Mouse (Mus musculus): ENCODE results near the gene Gm45521. TPM values are rescaled to one million over a fixed set of nuclear protein-coding genes. Genes with fewer than 3 reads are reported as not detected.

Gm45521 gene
- polyA plus RNA-seq, 1 experiment from 2014 or later, result not detected

GRCm38 (mm10) chr14:7937052-7937630, 19.9 kb upstream of the Gm45521 start:
- Histone ChIP-seq H3K4me2 (ENCODE audit: low read length) (no peak overlapping the region), H3K27me3 (ENCODE audit: insufficient read depth, low read length) (no peaks in the 10 kb centered on the region), H3K4me1 (replicated peaks; ENCODE audit: insufficient read depth, low read length) (no peaks in the 10 kb centered on the region), H3K4me3 (replicated peaks; ENCODE audit: low read depth, low read length) (no peak overlapping the region), H3K36me3 (ENCODE audit: insufficient read depth, low read length) (peaks cover 39% of the 10 kb centered on the region), H3K9me3 (replicated peaks; ENCODE audit: low read length) (no peaks in the 10 kb centered on the region), H3K27ac (no peak overlapping the region), H3K9ac (ENCODE audit: low read depth, low read length) (no peak overlapping the region)
- ATAC-seq (replicated peaks; ENCODE audit: low FRiP score, low read depth) (peak; percentile 43; the same call in 1 of the 2 replicates), DNase-seq (ENCODE audit: low spot score) (peak; percentile 92)
- TF ChIP-seq CTCF (IDR thresholded peaks at IDR 0.05; ENCODE audit: low read depth), result peak; percentile 76
- WGBS, result 27% methylated on average over 17 of the region's 17 CpGs

- Histone ChIP-seq H3K9me3 (replicated peaks; ENCODE audit: low read length) (no peaks in the 10 kb centered on the region), H3K4me3 (replicated peaks; ENCODE audit: low read depth, low read length) (no peak overlapping the region), H3K9ac (ENCODE audit: low read depth, low read length) (no peak overlapping the region), H3K4me1 (replicated peaks; ENCODE audit: insufficient read depth, low read length) (no peaks in the 10 kb centered on the region), H3K27me3 (ENCODE audit: insufficient read depth, low read length) (no peaks in the 10 kb centered on the region), H3K4me2 (ENCODE audit: low read length) (no peak overlapping the region), H3K36me3 (ENCODE audit: insufficient read depth, low read length) (peaks cover 30% of the 10 kb centered on the region; the same call in 1 of the 2 replicates), H3K27ac (no peak overlapping the region)
- DNase-seq (ENCODE audit: low spot score) (no peak), ATAC-seq (replicated peaks; ENCODE audit: low FRiP score, low read depth) (no peak)
- no peak for TF ChIP-seq CTCF (IDR thresholded peaks at IDR 0.05; ENCODE audit: low read depth)
- WGBS, result 65% methylated on average over 19 of the region's 19 CpGs
Observed at GRCm38 (mm10) chr14:7938809-7939784, 18.0 kb upstream of the Gm45521 start.

- no peak for DNase-seq (ENCODE audit: low spot score)
- no peaks in the 10 kb centered on the region for H3K4me1 ChIP-seq (replicated peaks; ENCODE audit: insufficient read depth, low read length)
- H3K27ac ChIP-seq, result no peak overlapping the region
- H3K9me3 ChIP-seq (replicated peaks; ENCODE audit: low read length), result no peaks in the 10 kb centered on the region
- no peak for ATAC-seq (replicated peaks; ENCODE audit: low FRiP score, low read depth)
- peaks cover 37% of the 10 kb centered on the region for H3K36me3 ChIP-seq (ENCODE audit: insufficient read depth, low read length)
- H3K27me3 ChIP-seq (ENCODE audit: insufficient read depth, low read length), result no peaks in the 10 kb centered on the region
- no peak overlapping the region for H3K4me3 ChIP-seq (replicated peaks; ENCODE audit: low read depth, low read length)
- no peak overlapping the region for H3K9ac ChIP-seq (ENCODE audit: low read depth, low read length)
- TF ChIP-seq CTCF (IDR thresholded peaks at IDR 0.05; ENCODE audit: low read depth), result no peak
- no peak overlapping the region for H3K4me2 ChIP-seq (ENCODE audit: low read length)
- WGBS, result 79% methylated on average over 5 of the region's 5 CpGs
Observed at GRCm38 (mm10) chr14:7941413-7941812, 15.7 kb upstream of the Gm45521 start.

GRCm38 (mm10) chr14:7943101-7943800, 13.8 kb upstream of the Gm45521 start:
- no peaks in the 10 kb centered on the region for H3K4me1 ChIP-seq (replicated peaks; ENCODE audit: insufficient read depth, low read length)
- no peaks in the 10 kb centered on the region for H3K27me3 ChIP-seq (ENCODE audit: insufficient read depth, low read length)
- peaks cover 42% of the 10 kb centered on the region for H3K36me3 ChIP-seq (ENCODE audit: insufficient read depth, low read length)
- ATAC-seq (replicated peaks; ENCODE audit: low FRiP score, low read depth) (no peak), DNase-seq (ENCODE audit: low spot score) (no peak)
- no peak overlapping the region for H3K4me2 ChIP-seq (ENCODE audit: low read length)
- 69% methylated on average over 7 of the region's 7 CpGs for WGBS
- no peak for TF ChIP-seq CTCF (IDR thresholded peaks at IDR 0.05; ENCODE audit: low read depth)
- no peak overlapping the region for H3K4me3 ChIP-seq (replicated peaks; ENCODE audit: low read depth, low read length)
- H3K27ac ChIP-seq, result no peak overlapping the region; the same call in 1 of the 2 replicates
- H3K9me3 ChIP-seq (replicated peaks; ENCODE audit: low read length), result no peaks in the 10 kb centered on the region
- no peak overlapping the region for H3K9ac ChIP-seq (ENCODE audit: low read depth, low read length)

- no peak overlapping the region for H3K4me2 ChIP-seq (ENCODE audit: low read length)
- no peaks in the 10 kb centered on the region for H3K4me1 ChIP-seq (replicated peaks; ENCODE audit: insufficient read depth, low read length)
- peaks cover 44% of the 10 kb centered on the region for H3K36me3 ChIP-seq (ENCODE audit: insufficient read depth, low read length)
- ATAC-seq (replicated peaks; ENCODE audit: low FRiP score, low read depth) (no peak), DNase-seq (ENCODE audit: low spot score) (no peak)
- 71% methylated on average over 3 of the region's 3 CpGs for WGBS
- H3K9ac ChIP-seq (ENCODE audit: low read depth, low read length), result no peak overlapping the region
- TF ChIP-seq CTCF (IDR thresholded peaks at IDR 0.05; ENCODE audit: low read depth), result no peak
- no peaks in the 10 kb centered on the region for H3K9me3 ChIP-seq (replicated peaks; ENCODE audit: low read length)
- H3K4me3 ChIP-seq (replicated peaks; ENCODE audit: low read depth, low read length), result no peak overlapping the region
- no peaks in the 10 kb centered on the region for H3K27me3 ChIP-seq (ENCODE audit: insufficient read depth, low read length)
- H3K27ac ChIP-seq, result no peak overlapping the region
Observed at GRCm38 (mm10) chr14:7943801-7944135, 13.3 kb upstream of the Gm45521 start.

GRCm38 (mm10) chr14:7944349-7945039, 12.6 kb upstream of the Gm45521 start:
- Histone ChIP-seq H3K36me3 (ENCODE audit: insufficient read depth, low read length) (peaks cover 43% of the 10 kb centered on the region), H3K27me3 (ENCODE audit: insufficient read depth, low read length) (no peaks in the 10 kb centered on the region), H3K4me3 (replicated peaks; ENCODE audit: low read depth, low read length) (no peak overlapping the region), H3K27ac (no peak overlapping the region), H3K4me1 (replicated peaks; ENCODE audit: insufficient read depth, low read length) (no peaks in the 10 kb centered on the region), H3K9ac (ENCODE audit: low read depth, low read length) (no peak overlapping the region), H3K9me3 (replicated peaks; ENCODE audit: low read length) (no peaks in the 10 kb centered on the region), H3K4me2 (ENCODE audit: low read length) (no peak overlapping the region)
- ATAC-seq (replicated peaks; ENCODE audit: low FRiP score, low read depth) (no peak), DNase-seq (ENCODE audit: low spot score) (peak; percentile 22)
- peak; percentile 41; the same call in 1 of the 2 replicates for TF ChIP-seq CTCF (IDR thresholded peaks at IDR 0.05; ENCODE audit: low read depth)
- WGBS, result 53% methylated on average over 8 of the region's 8 CpGs
